Mouse (Mus musculus): ENCODE results near the gene Larp6.

Larp6 gene

GRCm38 (mm10) chr9:60712771-60713541 is at the start of gene Larp6:
Gene Larp6, plus strand, starts transcription at chr9:60712989.
- in situ Hi-C loops (cut with MboI, MseI) = loop anchor here (10.0 kb wide), 1 partner anchor 488 kb away; no protein-coding TSS in a partner anchor

GRCm38 (mm10) chr9:60664385-60664784 is 48.4 kb upstream of the Larp6 start:
- in situ Hi-C loops (cut with MboI, MseI) = no loop called here

- in situ Hi-C loops (cut with MboI, MseI) = no loop called here
These were observed 47.9 kb upstream of the Larp6 start for GRCm38 (mm10) chr9:60664866-60665265.

DNA sequence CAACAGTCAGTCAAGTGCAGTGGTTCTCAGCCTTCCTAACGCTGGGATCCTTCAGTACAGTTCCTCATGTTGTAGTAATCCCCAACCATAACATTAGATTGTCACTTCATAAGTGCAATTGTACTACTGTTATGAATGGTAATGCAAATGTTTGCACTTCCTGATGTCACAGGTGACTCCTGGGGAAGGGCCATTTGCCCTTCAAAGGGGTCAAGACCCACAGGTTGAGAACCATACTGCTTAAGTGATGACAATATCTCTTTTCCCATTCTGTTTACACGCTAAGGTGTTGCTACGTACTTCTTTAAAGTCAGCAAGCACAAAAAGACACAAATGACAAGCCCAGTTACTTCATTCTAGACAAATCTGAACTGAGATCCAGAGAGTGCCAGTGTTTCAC is 47.3 kb upstream of the Larp6 start:
- in situ Hi-C loops (cut with MboI, MseI) = no loop called here

DNA sequence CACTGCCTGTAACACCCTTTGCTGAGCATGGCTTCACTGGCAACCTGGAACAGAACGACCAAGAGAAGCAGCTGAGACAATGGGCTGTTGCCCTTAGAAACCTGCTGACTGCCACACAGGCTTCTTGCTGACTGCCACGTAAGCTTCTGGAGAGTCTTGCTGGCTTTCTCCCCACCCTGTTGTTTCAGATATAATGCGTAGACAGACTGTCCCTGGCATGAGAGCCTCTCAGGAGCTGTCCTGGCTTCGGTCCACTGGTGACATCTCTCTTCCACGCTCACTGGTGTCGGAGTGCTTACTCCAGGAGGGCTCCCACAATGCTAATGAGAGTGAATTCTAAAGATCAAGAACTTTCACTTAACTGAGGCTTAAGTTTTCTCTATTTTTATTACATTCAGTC is 43.9 kb upstream of the Larp6 start:
- in situ Hi-C loops (cut with MboI, MseI) = no loop called here

DNA sequence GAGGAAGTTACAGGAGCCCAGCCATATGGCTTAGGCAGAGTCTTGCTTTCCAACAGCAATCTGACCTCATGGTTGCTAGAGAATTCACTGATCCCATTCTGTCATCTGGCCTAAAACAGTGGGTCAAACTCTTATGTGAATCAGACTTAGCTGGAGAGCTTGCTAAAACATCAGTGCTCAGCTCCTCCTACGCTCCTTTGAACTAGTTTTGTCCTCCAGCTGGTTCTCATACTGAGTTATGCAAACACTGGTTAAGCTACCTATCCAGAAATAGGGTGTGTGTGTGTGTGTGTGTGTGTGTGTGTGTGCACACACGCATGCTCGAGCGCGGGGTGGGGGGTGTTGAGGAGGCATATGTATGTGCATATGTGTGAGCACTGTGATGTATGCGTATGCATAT is 40.2 kb upstream of the Larp6 start:
- in situ Hi-C loops (cut with MboI, MseI) = no loop called here

DNA sequence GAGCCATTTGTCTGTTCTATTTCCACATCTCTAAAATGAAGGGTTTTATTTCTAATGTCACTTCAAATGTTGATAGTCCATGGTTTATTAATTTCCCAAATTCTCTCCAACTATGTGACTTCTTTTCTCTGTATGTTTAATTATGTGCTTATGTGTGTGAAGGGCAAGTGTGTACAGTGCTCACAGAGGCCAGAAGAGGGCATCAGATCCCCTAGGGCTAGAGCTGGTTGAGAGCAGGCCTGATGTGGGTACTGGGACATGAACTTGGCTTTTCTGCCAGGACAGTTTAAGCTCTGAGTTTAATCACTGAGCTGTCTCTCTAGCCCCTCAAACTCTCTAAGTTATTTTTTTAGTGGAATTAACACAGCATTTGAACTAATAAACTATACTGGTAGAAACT is 38.0 kb upstream of the Larp6 start:
- in situ Hi-C loops (cut with MboI, MseI) = no loop called here

DNA sequence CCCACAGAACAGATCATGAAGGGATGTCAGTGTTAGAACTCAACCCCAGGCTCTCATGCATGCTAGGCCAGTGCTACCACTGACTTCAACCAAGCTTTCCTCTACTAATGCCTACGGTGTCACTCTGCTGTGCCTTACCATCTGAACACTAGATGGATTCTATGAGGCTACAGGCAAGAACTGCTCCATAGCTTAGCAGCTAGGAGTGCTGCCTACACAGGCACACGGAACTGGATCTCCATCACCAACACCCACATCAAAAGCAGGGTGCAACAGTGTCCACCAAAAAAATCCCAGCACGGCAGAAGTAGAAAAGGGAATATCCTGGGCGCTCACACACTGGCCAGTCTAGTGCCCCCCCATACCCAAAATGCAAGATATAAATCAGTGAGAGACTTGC is 36.4 kb upstream of the Larp6 start:
- in situ Hi-C loops (cut with MboI, MseI) = no loop called here

- in situ Hi-C loops (cut with MboI, MseI) = no loop called here
These were observed 33.9 kb upstream of the Larp6 start for GRCm38 (mm10) chr9:60678913-60679312.

GRCm38 (mm10) chr9:60681005-60681404 is 31.8 kb upstream of the Larp6 start:
- in situ Hi-C loops (cut with MboI, MseI) = no loop called here

DNA sequence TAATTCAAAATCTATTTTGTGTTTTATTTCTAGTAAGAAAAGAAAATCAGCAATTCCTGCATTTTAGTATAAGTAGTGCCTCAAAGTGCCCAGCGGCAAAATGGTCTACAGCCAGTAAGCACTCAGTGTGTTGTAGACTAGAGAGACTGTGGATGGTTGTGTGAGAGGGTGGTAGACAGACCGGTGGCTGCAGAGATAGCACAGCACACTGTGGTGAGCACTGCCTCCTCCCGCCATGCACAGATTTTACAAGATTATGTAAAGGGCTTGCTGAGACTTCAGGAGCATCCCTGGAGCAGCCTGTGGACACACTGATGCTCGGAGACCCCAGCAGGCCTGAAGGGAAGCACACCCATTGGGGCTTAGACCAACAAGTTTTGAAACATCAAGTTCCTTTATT is 30.0 kb upstream of the Larp6 start:
- in situ Hi-C loops (cut with MboI, MseI) = no loop called here

DNA sequence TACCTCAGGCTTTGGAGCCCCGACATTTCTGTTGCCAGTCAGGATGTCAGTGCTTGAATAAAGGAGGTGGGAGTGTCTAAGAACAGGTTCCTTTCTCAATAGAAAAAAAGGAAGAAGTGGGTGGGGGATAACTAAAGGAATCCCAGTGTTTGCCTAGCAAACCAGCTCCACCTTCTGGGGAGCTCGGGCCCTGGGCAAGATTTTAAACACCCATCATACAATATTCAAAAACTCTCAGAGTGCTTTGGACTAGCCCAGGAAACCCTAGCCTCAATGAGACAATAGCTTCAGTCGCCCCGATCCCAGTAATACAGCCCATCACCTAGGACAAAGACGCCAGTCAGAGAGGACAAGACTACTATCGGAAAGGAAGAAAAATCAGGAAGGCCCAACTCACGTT is 25.4 kb upstream of the Larp6 start:
- in situ Hi-C loops (cut with MboI, MseI) = no loop called here

GRCm38 (mm10) chr9:60687891-60688324 is 24.9 kb upstream of the Larp6 start, which contains the start of gene Lrrc49:
Gene Lrrc49, minus strand, starts transcription at chr9:60688158.
- in situ Hi-C loops (cut with MboI, MseI) = no loop called here

DNA sequence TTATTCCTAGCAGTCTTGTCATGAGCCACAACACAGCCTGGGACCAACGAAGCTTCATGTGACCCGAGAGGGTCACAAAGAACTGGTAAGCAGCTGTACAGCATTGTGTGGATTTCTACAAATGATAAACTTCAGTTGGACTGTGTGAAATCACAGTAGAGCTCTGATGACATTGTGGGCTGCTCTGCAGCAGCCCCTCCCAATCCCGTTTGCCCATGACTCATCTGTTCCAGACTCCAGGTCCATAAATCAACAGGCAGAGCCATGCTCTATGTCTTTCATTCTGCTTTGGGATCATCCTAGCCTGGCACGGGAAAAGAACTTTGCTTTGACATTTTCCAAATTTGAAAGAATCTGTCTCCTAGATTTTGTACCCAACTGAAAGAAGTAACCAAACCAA is 20.2 kb upstream of the Larp6 start:
- in situ Hi-C loops (cut with MboI, MseI) = no loop called here

GRCm38 (mm10) chr9:60693986-60694385 is 18.8 kb upstream of the Larp6 start:
- in situ Hi-C loops (cut with MboI, MseI) = no loop called here

- in situ Hi-C loops (cut with MboI, MseI) = no loop called here
These were observed 16.4 kb upstream of the Larp6 start for GRCm38 (mm10) chr9:60696271-60696985.

GRCm38 (mm10) chr9:60699581-60700231 is 13.1 kb upstream of the Larp6 start:
- in situ Hi-C loops (cut with MboI, MseI) = no loop called here

DNA sequence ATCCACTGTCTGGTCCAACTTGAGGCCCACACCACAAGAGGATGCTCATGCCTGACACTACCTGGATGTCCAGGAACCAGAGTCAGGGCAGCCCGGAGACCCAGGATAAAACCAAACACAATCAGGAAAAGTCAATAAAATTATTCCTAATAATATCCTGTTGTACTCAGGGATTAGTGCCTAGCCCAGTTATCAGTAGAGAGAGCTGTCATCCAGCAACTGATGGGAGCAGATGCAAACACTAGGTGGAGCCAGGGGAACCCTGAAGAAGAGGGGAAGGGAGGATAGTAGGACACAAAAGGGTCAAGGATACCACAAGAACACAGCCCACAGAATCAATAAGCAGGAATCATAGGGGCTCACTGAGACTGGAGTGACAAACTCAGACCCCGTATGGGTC is 5.2 kb upstream of the Larp6 start:
- in situ Hi-C loops (cut with MboI, MseI) = no loop called here

DNA sequence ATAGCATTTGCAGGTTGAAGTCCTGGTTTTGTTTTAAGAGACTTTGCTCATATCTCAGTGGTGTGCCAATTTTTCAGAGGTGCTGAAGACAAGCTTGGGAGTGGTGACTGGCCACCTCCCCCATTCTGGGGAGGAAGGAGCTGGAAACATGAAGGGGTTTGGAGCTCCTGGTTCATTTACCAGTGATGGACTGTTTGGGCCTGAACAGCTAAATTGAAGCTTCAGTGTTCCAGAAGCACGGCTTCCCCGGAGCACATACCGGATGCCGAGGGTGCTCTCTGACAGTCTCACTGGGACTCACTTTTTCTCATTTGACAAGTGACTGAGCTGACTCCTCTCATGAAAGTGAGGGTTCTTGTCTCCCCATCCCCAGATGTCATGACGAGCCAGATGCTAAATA is 4.2 kb upstream of the Larp6 start:
- in situ Hi-C loops (cut with MboI, MseI) = no loop called here

- in situ Hi-C loops (cut with MboI, MseI) = loop anchor here (10.0 kb wide), 1 partner anchor 485 kb away; no protein-coding TSS in a partner anchor
These were observed 3.1 kb upstream of the Larp6 start for GRCm38 (mm10) chr9:60709721-60710120.

GRCm38 (mm10) chr9:60712011-60712410 is 778 bp upstream of the Larp6 start:
- in situ Hi-C loops (cut with MboI, MseI) = loop anchor here (10.0 kb wide), 1 partner anchor 487 kb away; no protein-coding TSS in a partner anchor

- in situ Hi-C loops (cut with MboI, MseI) = loop anchor here (10.0 kb wide), 1 partner anchor 489 kb away; no protein-coding TSS in a partner anchor
These were observed 827 bp downstream of the Larp6 start for GRCm38 (mm10) chr9:60713616-60714015.
